Mouse (Mus musculus): Measurements from ENCODE around the gene Cacna1a. TPM values are rescaled to one million over a fixed set of nuclear protein-coding genes. Genes with fewer than 3 reads are reported as not detected.

The Cacna1a gene
- total and polyA plus RNA-seq, 3 experiments: 3.2 to 5.1 TPM; not detected in 1

- Histone ChIP-seq H3K27ac (ENCODE audit: control insufficient read depth, low read depth, low read length) (peak overlapping the region; percentile 82), H3K36me3 (ENCODE audit: control insufficient read depth in 1 of 2, insufficient read depth in 2 of 2, low read length in 2 of 2) (peaks cover 2 to 19% of the 10 kb centered on the region in 2 experiments), H3K4me3 (ENCODE audit: control insufficient read depth in 1 of 2, insufficient read depth in 1 of 2, low read depth in 2 of 2, low read length in 2 of 2) (peak overlapping the region; percentile 93 to 95), H3K79me2 (ENCODE audit: control insufficient read depth, insufficient read depth, low read length, poor library complexity) (peaks cover 55% of the 10 kb centered on the region), H3K4me1 (ENCODE audit: control insufficient read depth in 1 of 2, insufficient read depth in 2 of 2, low read length in 2 of 2) (peaks cover 0 to 15% of the 10 kb centered on the region in 2 experiments; a peak in 2 of 4 replicates), H3K9me3 (replicated peaks; ENCODE audit: insufficient read depth, low read length) (no peaks in the 10 kb centered on the region), H3K9ac (ENCODE audit: control insufficient read depth, low read depth, low read length, poor library complexity, severe bottlenecking) (peak overlapping the region; percentile 96), H3K27me3 (ENCODE audit: control insufficient read depth in 1 of 2, insufficient read depth in 2 of 2, low read length in 2 of 2) (no peaks in the 10 kb centered on the region)
- DNase-seq (ENCODE audit: low read depth, low spot score): peak; percentile 96
- TF ChIP-seq USF1 (IDR thresholded peaks at IDR 0.05; ENCODE audit: low read depth, low read length) (peak; percentile 96), TBP (IDR thresholded peaks at IDR 0.05; ENCODE audit: low read depth, low read length) (peak; percentile 84), MYC (IDR thresholded peaks at IDR 0.05; ENCODE audit: low read depth, low read length) (peak; percentile 97), SMC3 (IDR thresholded peaks at IDR 0.05; ENCODE audit: low read depth, low read length) (no peak), CHD1 (IDR thresholded peaks at IDR 0.05; ENCODE audit: low read depth, low read length) (no peak), MEF2A (IDR thresholded peaks at IDR 0.05; ENCODE audit: extremely low read depth, insufficient replicate concordance, low read depth, low read length, poor library complexity, severe bottlenecking) (no peak), POLR2AphosphoS5 (IDR thresholded peaks at IDR 0.05; ENCODE audit: borderline replicate concordance, low read depth, low read length) (no peak), UBTF (IDR thresholded peaks at IDR 0.05; ENCODE audit: borderline replicate concordance, insufficient read depth, low read depth, low read length) (no peak), TAL1 (IDR thresholded peaks at IDR 0.05; ENCODE audit: low read length) (no peak), JUND (IDR thresholded peaks at IDR 0.05; ENCODE audit: low read depth, low read length) (no peak), BHLHE40 (IDR thresholded peaks at IDR 0.05; ENCODE audit: borderline replicate concordance, low read depth, low read length) (no peak), MAX (IDR thresholded peaks at IDR 0.05; ENCODE audit: low read length) (peak; percentile 90), ZNF384 (IDR thresholded peaks at IDR 0.05; ENCODE audit: low read depth, low read length) (no peak), SIN3A (IDR thresholded peaks at IDR 0.05; ENCODE audit: low read length) (peak; percentile 99), MAFK (IDR thresholded peaks at IDR 0.05; ENCODE audit: borderline replicate concordance, low read depth, low read length) (no peak), RCOR1 (IDR thresholded peaks at IDR 0.05; ENCODE audit: low read depth, low read length) (no peak), ZC3H11A (IDR thresholded peaks at IDR 0.05; ENCODE audit: low read depth, low read length) (no peak), TCF12 (IDR thresholded peaks at IDR 0.05; ENCODE audit: low read depth, low read length) (no peak), GABPA (IDR thresholded peaks at IDR 0.05; ENCODE audit: low read depth, low read length) (no peak), ELF1 (IDR thresholded peaks at IDR 0.05; ENCODE audit: low read depth, low read length) (peak; percentile 77), ZKSCAN1 (IDR thresholded peaks at IDR 0.05; ENCODE audit: low read depth, low read length) (no peak), USF2 (IDR thresholded peaks at IDR 0.05; ENCODE audit: borderline replicate concordance in 1 of 2, insufficient read depth in 1 of 2, low read depth in 1 of 2, low read length in 2 of 2) (peak; percentile 63 to 85), CHD2 (IDR thresholded peaks at IDR 0.05; ENCODE audit: low read length) (no peak), MAZ (IDR thresholded peaks at IDR 0.05; ENCODE audit: low read depth, low read length) (no peak), NELFE (IDR thresholded peaks at IDR 0.05; ENCODE audit: low read depth, low read length) (peak; percentile 52; the same call in 1 of the 2 replicates), ZMIZ1 (IDR thresholded peaks at IDR 0.05; ENCODE audit: low read depth, low read length) (no peak), POLR2A (IDR thresholded peaks at IDR 0.05; ENCODE audit: control insufficient read depth in 1 of 2, insufficient read depth in 1 of 2, low read depth in 1 of 2, low read length in 2 of 2, poor library complexity in 1 of 2) (peak; percentile 51 to 77; a peak in 2 of 4 replicates), MXI1 (IDR thresholded peaks at IDR 0.05; ENCODE audit: low read depth, low read length) (peak; percentile 100), EP300 (IDR thresholded peaks at IDR 0.05; ENCODE audit: low read depth in 1 of 2, low read length in 2 of 2) (0 out of 4 replicates have a peak, but pooled peaks of 1 of the 2 experiments have one; percentile 6), HCFC1 (IDR thresholded peaks at IDR 0.05; ENCODE audit: low read depth, low read length) (peak; percentile 95), RAD21 (IDR thresholded peaks at IDR 0.05; ENCODE audit: low read depth, low read length) (no peak), MYB (IDR thresholded peaks at IDR 0.05; ENCODE audit: low read depth, low read length) (no peak), CTCF (IDR thresholded peaks at IDR 0.05 in 2 of 3, conservative IDR thresholded peaks at IDR 0.05 in 1 of 3; ENCODE audit: control insufficient read depth in 1 of 3, insufficient read depth in 1 of 3, low read depth in 2 of 3, low read length in 3 of 3, poor library complexity in 1 of 3, severe bottlenecking in 1 of 3) (peak in 2 of 3 experiments; percentile 29 to 31; a peak in 3 of 6 replicates), E2F4 (IDR thresholded peaks at IDR 0.05; ENCODE audit: borderline replicate concordance, low read depth, low read length) (no peak), ETS1 (IDR thresholded peaks at IDR 0.05; ENCODE audit: low read depth, low read length) (no peak), KAT2A (conservative IDR thresholded peaks at IDR 0.05; ENCODE audit: low read depth, low read length) (peak; percentile 74; the same call in 1 of the 2 replicates)
These were observed 301.1 kb downstream of the Cacna1a start for GRCm38 (mm10) chr8:84689091-84689915.

Data from MEL (cell line).